Mouse (Mus musculus) midbrain, embryonic 11.5 days (tissue): Measurements from ENCODE around the gene Med23. TPM values are rescaled to one million over a fixed set of nuclear protein-coding genes. Genes with fewer than 3 reads are reported as not detected.

Source experiments
- ATAC-seq: fragments of 200-750 bp; cut with Nextera tagmentation; 2 replicates; pipeline ENCODE4 v1.8.0; 2017; ENCODE audit warnings: moderate TSS enrichment, moderate library complexity; ENCODE audit not compliant: low FRiP score
- DNase-seq: peaks from one replicate; pipeline ENCODE4 v3.0.0; 2015; ENCODE audit warnings: low spot score; ENCODE audit errors: missing footprints
- H3K27ac ChIP-seq: fragments of 300-500 bp; sonication (generic); 2 replicates; pipeline ENCODE4 v1.5.1; 2014; ENCODE audit warnings: low read depth, low read length
- H3K27me3 ChIP-seq: fragments of 300-500 bp; sonication (generic); 2 replicates; pipeline ENCODE4 v1.6.1; 2014; ENCODE audit warnings: mild to moderate bottlenecking, low read length, moderate library complexity, mixed read lengths; ENCODE audit not compliant: control insufficient read depth, insufficient read depth
- H3K36me3 ChIP-seq: fragments of 300-500 bp; sonication (generic); 2 replicates; pipeline ENCODE4 v1.6.1; 2014; ENCODE audit warnings: mild to moderate bottlenecking, low read length, moderate library complexity, mixed read lengths; ENCODE audit not compliant: control insufficient read depth, insufficient read depth
- H3K4me1 ChIP-seq: fragments of 300-500 bp; sonication (generic); 2 replicates; pipeline ENCODE4 v1.6.1; 2014; ENCODE audit warnings: low read length; ENCODE audit not compliant: control insufficient read depth, insufficient read depth
- H3K4me2 ChIP-seq: fragments of 300-500 bp; sonication (generic); 2 replicates; pipeline ENCODE4 v1.6.1; 2014; ENCODE audit warnings: mild to moderate bottlenecking, moderate library complexity
- H3K4me3 ChIP-seq: fragments of 300-500 bp; sonication (generic); 2 replicates; pipeline ENCODE4 v1.5.1; 2014; ENCODE audit warnings: low read depth, low read length
- H3K9ac ChIP-seq: fragments of 300-500 bp; sonication (generic); 2 replicates; pipeline ENCODE4 v1.6.1; 2014; ENCODE audit warnings: low read length
- H3K9me3 ChIP-seq: fragments of 300-500 bp; sonication (generic); 2 replicates; pipeline ENCODE4 v1.6.1; 2016; ENCODE audit warnings: low read length; ENCODE audit not compliant: control insufficient read depth
- WGBS: fragments of 180-500 bp; shearing (Covaris S2); extraction: QIAGEN DNeasy Blood & Tissue Kit; methylation state at CpG from one replicate; pipeline ENCODE4 v1.1.7; 2014; 5-methylcytosine and 5-hydroxymethylcytosine counted together
- polyA plus RNA-seq: library from polyadenylated mRNA; unstranded; fragments of >200 nt; fragmentation: Nextera tagmentation; extraction: Ambion mirVana; gene quantifications from 2 replicates; pipeline ENCODE4 v1.2.1, GENCODE M21; 2014

Med23 gene
- polyA plus RNA-seq, 1 experiment from 2014 or later: 31.2 TPM

DNA sequence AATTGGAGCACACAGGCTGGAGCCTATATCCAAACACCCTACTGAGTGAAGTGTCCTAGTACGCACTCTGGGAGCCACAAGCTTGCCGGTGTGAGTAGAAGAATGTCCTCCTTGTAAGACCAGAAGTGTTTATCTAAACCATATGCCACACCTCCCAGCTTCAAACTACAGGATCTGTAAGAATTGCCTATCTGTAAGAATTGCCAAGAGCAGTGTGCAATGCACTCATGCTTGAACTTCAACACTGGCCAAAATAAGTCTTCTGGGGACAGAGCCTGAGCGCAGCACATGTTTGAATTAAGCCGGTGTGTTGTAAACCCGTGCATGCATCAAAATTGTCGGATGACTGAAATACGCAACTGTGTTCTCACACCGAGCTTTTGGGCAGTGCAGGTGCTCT, 78.5 kb downstream of the Med23 start:
- no peaks in the 10 kb centered on the region for H3K27me3 ChIP-seq
- H3K36me3 ChIP-seq: no peaks in the 10 kb centered on the region
- no peak for ATAC-seq
- no peak for DNase-seq
- no peaks in the 10 kb centered on the region for H3K9me3 ChIP-seq
- no peak overlapping the region for H3K4me2 ChIP-seq
- 81% methylated on average over 8 of the region's 8 CpGs for WGBS
- no peak overlapping the region for H3K27ac ChIP-seq
- H3K4me1 ChIP-seq: no peaks in the 10 kb centered on the region
- H3K9ac ChIP-seq: no peak overlapping the region
- no peak overlapping the region for H3K4me3 ChIP-seq

GRCm38 (mm10) chr10:24950223-24950622, 80.4 kb downstream of the Med23 start:
- H3K9ac ChIP-seq: no peak overlapping the region
- ATAC-seq: no peak
- no peak for DNase-seq
- no peaks in the 10 kb centered on the region for H3K27me3 ChIP-seq
- no peaks in the 10 kb centered on the region for H3K9me3 ChIP-seq
- 82% methylated on average over 4 of the region's 4 CpGs for WGBS
- H3K27ac ChIP-seq: no peak overlapping the region
- H3K4me1 ChIP-seq: no peaks in the 10 kb centered on the region
- H3K36me3 ChIP-seq: no peaks in the 10 kb centered on the region
- no peak overlapping the region for H3K4me3 ChIP-seq
- no peak overlapping the region for H3K4me2 ChIP-seq

- 90% methylated on average over 8 of the region's 8 CpGs for WGBS
- ATAC-seq: no peak
These were observed 81.8 kb downstream of the Med23 start for GRCm38 (mm10) chr10:24951575-24951974.

DNA sequence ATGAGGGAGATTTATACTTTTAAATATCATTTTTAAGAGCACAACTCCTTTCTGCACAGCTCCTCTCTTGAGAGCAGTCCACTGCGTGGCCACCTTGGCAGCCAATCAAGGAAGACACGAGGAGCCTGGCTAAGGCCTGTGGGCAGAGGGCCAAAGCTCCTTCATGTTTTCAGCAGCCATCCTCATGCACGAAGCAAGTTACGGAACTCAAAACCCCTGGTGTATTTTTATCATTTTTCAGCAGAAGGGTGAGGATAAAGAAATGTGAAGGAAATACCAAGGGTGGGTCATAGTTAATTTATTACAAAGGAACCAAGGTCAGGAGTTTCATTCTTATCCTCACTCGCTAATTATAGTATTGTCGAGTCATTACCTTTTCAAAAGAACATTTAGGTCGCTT, 82.8 kb downstream of the Med23 start:
- no peaks in the 10 kb centered on the region for H3K36me3 ChIP-seq
- H3K27me3 ChIP-seq: no peaks in the 10 kb centered on the region
- H3K4me2 ChIP-seq: no peak overlapping the region
- no peak overlapping the region for H3K9ac ChIP-seq
- DNase-seq: no peak
- 89% methylated on average over 7 of the region's 7 CpGs for WGBS
- no peak for ATAC-seq
- H3K27ac ChIP-seq: no peak overlapping the region
- H3K9me3 ChIP-seq: no peaks in the 10 kb centered on the region
- no peaks in the 10 kb centered on the region for H3K4me1 ChIP-seq
- H3K4me3 ChIP-seq: no peak overlapping the region

More at GRCm38 (mm10) chr10:24951575-24951974, 81.8 kb downstream of the Med23 start:
- Histone ChIP-seq H3K36me3 (no peaks in the 10 kb centered on the region), H3K4me2 (no peak overlapping the region), H3K9me3 (no peaks in the 10 kb centered on the region), H3K27me3 (no peaks in the 10 kb centered on the region), H3K27ac (no peak overlapping the region), H3K4me3 (no peak overlapping the region), H3K9ac (no peak overlapping the region), H3K4me1 (no peaks in the 10 kb centered on the region)
- DNase-seq: no peak

- Histone ChIP-seq H3K4me2 (no peak overlapping the region), H3K9me3 (no peaks in the 10 kb centered on the region), H3K36me3 (no peaks in the 10 kb centered on the region), H3K4me1 (no peaks in the 10 kb centered on the region), H3K4me3 (no peak overlapping the region), H3K9ac (no peak overlapping the region), H3K27ac (no peak overlapping the region), H3K27me3 (no peaks in the 10 kb centered on the region)
- 86% methylated on average over 6 of the region's 6 CpGs for WGBS
- ATAC-seq: no peak
- DNase-seq: no peak
These were observed 84.1 kb downstream of the Med23 start for GRCm38 (mm10) chr10:24953876-24954275.

DNA sequence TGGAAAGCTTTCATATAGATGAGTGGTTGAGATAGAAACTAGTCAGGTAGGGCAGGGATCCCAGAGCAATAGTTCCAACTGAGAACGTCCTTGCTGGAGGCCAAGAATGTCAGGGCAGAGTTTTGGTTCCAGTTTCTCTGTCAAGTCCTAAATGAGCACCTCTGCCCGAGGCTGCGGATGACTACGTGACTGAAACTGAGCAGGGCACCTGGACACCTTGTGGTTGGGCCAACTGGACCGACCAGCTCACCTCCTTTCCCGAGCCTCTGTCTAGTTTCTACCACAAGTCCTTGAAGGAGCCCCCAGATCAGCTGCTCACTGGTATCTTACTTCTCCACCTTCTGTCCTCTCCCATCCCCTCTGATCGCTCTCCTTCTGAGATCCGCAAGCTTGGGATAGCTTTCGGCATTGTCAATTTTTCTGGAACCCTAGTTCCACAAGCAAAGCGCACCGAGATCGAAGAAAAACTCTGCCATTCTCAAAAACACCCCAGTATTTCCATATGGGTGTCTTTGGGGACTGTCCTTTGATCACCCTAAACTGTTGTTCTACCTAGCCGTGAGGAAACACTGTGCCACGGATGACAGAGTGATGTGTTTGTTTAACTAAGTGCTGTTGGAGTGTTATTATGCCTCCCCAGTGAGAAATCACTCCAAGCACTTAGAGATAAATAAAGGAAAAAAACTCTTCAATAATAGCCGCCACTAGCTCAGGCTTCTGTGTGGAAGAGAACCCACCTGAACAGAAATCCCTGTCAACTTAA, 88.7 kb downstream of the Med23 start:
- Histone ChIP-seq H3K4me1 (no peaks in the 10 kb centered on the region), H3K9me3 (no peaks in the 10 kb centered on the region), H3K4me3 (no peak overlapping the region), H3K36me3 (no peaks in the 10 kb centered on the region), H3K27ac (no peak overlapping the region), H3K4me2 (no peak overlapping the region), H3K9ac (no peak overlapping the region), H3K27me3 (no peaks in the 10 kb centered on the region)
- no peak for DNase-seq
- no peak for ATAC-seq
- 85% methylated on average over 15 of the region's 15 CpGs for WGBS

DNA sequence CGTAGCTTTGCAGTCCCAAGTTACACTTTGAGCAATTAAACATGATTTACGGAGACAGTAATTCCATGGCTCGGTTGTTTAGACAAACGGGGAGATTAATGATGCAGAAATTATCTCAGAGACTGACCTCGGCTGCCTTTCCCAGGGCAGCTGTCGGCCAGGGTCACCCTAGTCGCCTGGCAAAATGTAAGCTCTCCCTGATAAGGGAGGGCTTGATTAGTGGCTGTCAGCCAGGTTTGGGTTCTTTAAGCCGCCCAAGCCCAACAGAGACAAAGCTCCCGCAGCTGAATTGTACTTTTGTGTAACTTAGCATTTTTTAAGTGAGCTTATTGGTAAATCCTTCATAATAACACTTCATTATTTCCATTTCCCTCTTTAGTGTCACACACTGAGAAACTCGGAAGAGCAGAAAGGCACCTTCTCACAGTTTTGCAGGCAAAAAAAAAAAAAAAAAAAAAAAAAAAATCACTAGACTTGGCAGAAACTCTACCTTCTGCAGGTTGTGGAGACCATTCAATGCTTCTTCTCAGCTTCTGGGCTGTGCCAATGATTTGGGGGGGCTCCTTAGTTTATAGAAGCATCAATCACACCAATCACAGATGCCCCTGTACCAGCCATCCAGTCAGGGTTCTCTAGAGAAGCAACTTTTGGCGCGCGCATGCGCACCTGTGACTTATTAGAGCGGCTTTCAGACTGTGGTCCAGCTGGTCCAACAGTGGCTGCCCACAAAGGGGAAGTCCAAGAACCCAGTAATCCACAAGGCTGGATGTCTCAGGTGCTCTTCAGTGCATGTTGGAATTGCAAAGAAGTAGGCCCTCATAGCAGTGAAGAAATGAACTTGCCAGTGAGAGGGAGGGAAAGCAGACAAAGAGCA, 89.5 kb downstream of the Med23 start:
- ATAC-seq (no peak), DNase-seq (no peak)
- no peaks in the 10 kb centered on the region for H3K9me3 ChIP-seq
- no peaks in the 10 kb centered on the region for H3K27me3 ChIP-seq
- H3K27ac ChIP-seq: no peak overlapping the region
- 68% methylated on average over 15 of the region's 15 CpGs for WGBS
- H3K4me1 ChIP-seq: no peaks in the 10 kb centered on the region
- no peaks in the 10 kb centered on the region for H3K36me3 ChIP-seq
- no peak overlapping the region for H3K9ac ChIP-seq
- no peak overlapping the region for H3K4me3 ChIP-seq
- H3K4me2 ChIP-seq: no peak overlapping the region

DNA sequence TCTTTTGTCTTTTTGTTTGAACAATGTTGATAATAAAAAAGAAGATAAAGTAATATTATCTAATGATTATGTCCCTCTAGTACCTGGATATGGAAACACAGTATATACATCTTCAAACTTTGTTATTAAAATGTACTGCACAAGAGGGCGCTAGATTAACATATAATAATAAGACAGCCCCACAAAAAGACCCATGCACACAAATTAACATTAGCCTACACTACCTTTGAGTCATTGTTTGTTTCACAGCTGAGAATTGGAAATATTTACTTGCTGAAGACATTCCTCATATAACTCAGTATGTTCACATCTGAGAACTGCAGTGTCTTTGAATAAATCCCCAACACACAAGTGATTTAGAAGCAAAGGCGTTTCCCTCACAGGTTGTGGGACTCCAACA, 91.3 kb downstream of the Med23 start:
- H3K9ac ChIP-seq: no peak overlapping the region
- DNase-seq (no peak), ATAC-seq (peak; percentile 44; the same call in 1 of the 2 replicates)
- 52% methylated on average over 2 of the region's 2 CpGs for WGBS
- no peaks in the 10 kb centered on the region for H3K27me3 ChIP-seq
- H3K4me1 ChIP-seq: no peaks in the 10 kb centered on the region
- H3K9me3 ChIP-seq: no peaks in the 10 kb centered on the region
- no peak overlapping the region for H3K27ac ChIP-seq
- H3K36me3 ChIP-seq: no peaks in the 10 kb centered on the region
- no peak overlapping the region for H3K4me3 ChIP-seq
- H3K4me2 ChIP-seq: no peak overlapping the region

GRCm38 (mm10) chr10:24961889-24962288, 92.1 kb downstream of the Med23 start:
- Histone ChIP-seq H3K9ac (no peak overlapping the region), H3K4me1 (no peaks in the 10 kb centered on the region), H3K36me3 (no peaks in the 10 kb centered on the region), H3K27me3 (no peaks in the 10 kb centered on the region), H3K9me3 (no peaks in the 10 kb centered on the region), H3K4me3 (no peak overlapping the region), H3K27ac (no peak overlapping the region), H3K4me2 (no peak overlapping the region)
- 52% methylated on average over 2 of the region's 2 CpGs for WGBS
- ATAC-seq (no peak), DNase-seq (no peak)
